Mouse (Mus musculus): Measurements from ENCODE around the gene Tmem245.
A peak's percentile ranks its signal among the peaks of the same experiment; 100 is the strongest.

The Tmem245 gene

DNA sequence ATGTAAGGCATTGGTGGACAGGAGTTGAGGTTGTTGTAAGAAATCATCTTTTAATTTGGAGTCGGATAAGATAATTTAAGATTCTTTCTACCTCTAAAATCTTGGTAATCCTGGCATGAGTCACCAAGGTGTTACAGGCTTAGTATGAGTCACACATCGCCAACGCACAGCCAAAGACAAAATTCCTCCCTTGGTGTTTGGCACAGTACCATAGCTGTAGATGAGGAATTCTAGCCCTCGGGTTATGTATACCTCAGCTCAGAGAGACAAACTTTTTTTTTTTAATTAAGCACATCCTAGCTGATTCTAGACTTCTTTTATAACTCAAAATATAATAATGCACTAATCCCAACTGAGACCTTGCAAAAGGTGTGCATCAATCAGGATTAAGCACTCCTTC is 83.2 kb downstream of the Tmem245 start:
- DNase-seq: no peak

DNA sequence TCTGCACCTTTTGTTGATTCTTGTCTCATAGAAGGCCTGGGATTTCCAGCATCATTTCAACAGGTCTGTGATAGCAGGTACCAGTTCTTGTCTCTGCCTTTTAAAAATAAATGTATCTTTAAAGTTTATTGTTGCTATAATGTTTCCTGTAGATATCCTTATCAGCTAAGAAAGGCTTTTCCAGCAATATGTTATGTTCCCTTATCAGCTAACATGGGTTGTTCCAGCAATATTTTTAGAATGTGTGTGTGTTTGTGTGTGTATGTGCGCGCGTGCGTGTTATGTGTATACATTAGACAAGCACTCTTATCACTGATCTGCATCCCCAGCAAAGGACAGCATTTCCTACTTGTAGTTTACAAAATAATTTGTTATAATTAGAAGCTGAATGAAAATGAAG is 85.7 kb downstream of the Tmem245 start:
- DNase-seq: no peak

DNA sequence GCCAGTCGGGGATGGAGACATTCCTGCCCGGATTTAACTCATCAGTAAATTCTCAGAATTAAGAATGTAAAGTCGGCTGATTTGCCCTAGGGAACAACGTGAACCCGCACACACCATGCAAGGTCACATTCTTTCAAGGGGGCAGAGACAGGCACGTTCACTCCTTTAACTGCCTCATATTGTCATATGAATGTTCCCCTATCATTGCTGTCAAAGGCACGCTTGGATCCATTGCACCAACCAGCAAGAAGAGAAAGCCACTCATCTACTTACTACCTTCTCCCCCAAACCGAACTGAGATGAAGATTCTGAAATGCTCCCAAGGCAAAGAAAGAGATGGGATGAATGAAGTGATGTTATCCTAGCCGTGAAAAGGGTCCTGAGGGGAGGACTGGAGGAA is 88.5 kb downstream of the Tmem245 start:
- DNase-seq: no peak

DNA sequence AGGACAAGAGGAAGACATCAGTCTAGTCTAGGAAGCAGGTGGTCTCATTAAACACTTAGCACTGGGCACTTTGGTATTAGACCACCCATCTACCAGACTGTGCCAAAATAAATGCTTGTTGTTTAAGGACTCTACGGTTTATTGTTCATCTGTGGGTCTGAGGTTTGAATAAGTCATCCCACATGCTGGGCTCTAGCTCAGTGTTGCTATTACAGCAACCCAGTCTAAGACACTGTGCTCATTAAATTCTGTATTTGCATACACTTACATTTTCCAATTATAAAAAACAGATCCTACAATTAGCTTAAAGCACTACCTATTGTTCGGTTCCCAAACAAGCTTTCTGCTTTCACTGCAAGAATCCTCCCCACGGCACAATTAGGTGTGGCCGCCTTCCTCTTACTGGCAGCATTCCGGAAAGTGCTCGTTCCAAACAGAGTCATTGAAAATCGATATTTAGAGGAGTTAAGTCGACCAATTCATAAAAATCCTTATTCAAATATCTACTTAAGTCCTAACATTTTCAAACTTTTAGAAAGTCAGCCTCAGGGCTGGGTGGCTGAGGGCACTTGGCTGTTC is 90.8 kb downstream of the Tmem245 start:
- no peak for DNase-seq

DNA sequence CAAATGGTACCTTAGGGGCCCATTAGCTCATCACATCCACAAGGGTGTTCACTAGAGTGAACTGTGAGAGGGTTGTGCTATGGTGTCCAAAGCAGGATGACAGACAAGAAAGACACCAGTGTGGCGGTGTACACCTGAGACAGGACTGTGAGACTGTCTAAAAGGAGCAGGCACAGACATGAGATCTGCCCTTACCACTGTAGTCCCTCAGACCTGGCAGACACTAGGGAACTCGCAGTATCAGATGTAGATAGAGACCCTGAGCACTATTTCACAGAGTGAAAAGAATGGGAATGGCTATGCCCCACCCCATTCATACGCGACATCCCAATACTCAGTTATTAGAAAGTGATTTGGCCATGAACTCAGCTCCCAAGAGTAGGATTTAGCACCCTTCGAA is 91.3 kb downstream of the Tmem245 start:
- DNase-seq: no peak

DNA sequence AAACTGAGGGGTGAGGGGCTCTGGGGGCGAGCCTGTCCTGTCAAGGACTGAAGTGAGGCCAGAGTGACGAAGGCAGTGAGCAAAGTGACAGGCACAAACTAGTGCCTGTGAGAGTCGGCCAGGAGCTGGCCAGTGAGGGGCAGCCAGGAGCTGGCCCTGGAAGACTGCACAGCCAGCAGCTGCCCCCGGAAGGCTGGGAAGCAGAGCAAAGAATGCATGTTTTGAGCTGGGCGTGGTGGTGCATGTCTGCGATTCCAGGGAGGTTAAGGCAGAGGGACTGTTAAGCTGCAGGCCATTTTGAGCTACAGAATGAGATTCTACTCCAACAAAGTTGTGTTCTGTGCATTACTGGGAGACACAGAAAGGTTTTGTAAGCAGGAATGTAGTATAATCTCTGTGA is 96.5 kb downstream of the Tmem245 start:
- DNase-seq: no peak

DNA sequence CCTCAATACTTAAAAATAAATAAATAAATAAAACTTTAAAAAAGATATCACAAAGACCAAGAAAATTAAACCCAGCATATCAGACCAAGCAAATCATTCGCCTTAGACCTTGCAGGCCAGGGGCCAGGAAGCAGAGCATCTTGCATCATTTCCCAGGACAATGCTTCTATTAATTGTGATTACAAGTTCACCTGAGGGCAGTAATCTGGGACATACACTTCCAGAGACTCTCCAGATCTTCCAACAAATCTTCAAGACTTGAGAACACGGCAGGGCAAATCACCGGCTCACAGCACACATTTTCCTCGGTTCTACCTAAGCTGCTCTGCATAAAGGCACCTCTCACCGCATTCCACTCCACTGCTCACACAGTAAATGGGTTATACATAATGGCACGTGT is 99.2 kb downstream of the Tmem245 start:
- DNase-seq: no peak

DNA sequence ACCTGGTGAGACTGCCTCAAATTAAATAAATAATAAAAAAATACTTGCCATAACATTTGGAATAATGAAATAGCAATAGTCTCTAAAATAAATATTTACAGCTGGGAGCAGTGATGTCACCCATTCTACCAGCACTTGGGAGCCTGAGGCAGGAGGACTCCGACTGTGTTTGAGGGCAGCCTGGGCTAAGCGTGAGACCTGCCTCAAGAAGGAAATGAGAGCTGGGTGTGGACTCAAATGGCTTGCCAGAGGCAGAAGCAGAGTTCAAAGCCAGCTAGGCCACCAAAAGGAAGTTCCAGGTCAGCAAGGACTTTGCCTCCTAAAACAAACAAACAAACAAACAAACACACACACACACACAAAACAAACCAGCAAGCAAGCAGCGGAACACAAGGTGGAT is 99.8 kb downstream of the Tmem245 start:
- no peak for DNase-seq

DNA sequence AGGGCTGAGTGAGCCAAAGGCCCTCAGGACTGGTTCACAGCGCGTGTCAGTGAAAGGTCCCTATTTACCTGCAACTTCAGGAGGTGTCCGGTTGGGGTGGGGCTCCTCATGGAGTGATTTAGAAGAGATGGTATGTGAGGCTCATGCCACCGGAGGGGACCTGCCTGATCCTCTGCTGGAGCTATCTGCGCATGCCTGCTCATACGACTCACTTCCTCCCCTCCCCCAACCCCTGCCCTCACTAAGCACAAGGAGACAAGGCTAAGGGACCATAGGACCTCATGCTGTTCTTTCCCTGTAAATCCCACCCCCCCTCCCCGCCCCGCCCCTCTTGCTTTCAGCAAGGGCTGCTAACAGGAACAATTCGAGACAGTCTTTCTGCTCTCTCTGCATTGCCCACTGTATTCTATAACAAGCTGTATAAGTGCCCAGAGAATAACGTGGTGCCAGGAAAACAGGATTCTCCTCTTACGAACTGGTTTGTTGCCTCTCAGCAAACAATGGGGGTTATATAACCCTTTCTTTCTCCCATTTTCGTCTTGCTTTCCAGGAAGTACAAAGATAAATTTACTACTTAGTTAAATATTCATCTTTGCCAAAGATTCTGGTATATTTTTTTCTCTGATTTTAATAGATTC is 101.2 kb downstream of the Tmem245 start:
- DNase-seq: no peak

DNA sequence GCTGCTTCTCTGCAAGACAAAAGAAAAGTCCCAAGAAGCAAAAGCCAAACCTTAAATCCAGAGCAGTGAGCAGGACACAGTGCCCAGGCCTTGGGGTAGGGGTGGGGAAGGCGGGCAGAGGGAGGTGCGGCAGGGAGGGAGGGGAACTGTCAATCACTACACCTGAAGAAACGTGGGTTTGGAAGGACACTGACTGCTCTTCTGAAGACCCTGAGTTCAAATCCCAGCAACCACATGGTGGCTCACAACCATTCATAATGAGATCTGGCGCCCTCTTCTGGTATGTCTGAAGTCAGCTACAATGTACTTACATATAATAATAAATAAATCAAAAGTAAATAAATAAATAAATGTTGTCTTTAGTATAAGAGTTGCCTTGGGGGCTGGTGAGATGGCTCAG is 102.3 kb downstream of the Tmem245 start:
- no peak for DNase-seq

DNA sequence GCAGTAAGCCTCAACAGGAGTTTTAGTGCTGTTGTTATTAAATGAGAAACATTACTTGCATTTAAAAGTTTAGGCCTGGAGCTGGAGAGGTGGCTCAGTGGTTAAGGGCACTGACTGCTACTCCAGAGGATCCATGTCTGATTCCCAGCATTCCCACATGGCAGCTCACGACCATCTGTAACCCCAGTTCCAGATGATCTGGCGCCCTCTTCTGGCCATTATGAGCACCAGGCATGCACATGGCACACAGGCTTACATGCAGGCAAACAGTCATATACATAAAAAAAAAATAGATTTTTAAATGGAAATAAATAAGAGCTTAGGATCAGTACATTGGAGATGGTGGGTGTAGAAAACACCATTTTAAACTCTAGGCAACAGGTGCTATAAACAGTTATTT is 103.3 kb downstream of the Tmem245 start:
- no peak for DNase-seq

DNA sequence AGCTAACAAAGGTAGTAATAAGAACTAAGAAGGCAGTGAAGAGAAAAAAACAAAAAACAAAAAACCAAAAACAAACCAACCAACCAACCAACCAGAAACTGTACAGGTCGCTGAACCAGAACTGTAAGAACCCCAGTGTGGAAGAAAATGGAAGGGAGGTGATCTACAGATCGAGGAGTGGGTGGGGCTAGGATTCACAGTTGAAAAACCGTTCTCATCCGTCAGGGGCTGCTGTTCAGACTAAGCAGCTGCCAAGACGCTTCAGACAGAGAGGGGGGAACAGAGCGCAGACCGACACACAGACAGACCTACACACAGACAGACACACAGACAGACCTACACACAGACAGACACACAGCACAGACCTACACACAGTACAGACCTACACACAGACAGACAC is 104.7 kb downstream of the Tmem245 start:
- no peak for DNase-seq

DNA sequence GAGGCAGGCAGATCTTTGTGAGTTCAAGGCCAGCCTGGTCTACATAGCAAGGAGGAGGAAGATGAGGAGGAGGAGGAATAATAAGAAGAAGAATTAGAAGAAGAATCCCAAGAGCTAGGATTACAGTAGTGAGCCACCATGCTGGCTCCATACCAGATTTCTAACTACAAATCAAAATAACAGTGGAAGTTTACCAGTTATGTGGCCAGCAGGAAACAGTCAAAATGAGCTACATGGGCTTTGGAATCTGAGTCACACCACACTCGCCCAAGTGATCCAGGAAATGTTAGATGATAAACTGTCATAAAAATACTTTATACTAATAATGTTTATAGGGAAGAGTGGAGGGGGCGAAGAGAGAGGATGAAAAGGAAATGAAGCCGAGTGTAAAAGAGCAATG is 106.9 kb downstream of the Tmem245 start:
- no peak for DNase-seq

DNA sequence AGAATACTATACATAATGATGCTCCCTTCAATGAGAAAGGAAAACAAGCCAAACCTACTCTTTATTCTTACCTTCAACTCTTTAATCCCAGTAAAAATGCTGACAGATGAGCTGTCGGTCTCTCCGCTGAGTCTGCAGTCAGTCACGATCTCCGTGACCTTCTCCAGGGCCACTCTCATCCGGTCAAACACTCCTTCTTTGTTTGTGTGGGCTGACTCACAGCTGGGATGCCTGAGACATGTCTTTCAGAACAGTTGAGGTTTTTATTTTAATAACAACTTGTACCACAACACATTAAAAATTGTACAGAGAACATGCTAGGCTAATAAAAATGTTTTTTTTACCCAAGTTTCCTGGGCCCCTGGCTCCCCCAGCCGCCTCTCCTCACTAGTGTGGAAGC is 109.6 kb downstream of the Tmem245 start:
- no peak for DNase-seq

DNA sequence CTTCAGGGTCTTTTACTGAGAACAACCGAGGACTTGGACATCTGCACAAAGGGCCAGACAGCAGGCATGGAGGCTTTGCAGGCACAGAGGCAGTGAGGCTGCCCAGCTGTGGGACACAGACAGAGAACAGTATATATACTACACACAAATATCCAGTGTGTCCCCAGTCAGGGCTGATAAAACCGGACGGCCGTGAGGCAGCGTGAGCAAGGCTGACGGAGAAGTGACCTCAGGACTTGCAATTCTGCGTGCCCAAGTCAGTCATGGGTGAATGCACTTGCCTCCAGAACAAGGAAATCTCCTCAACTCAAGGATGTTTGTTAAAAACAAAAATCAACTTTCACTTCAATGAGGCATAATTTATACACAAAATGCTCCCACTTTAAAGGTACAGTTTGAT is 115.2 kb downstream of the Tmem245 start:
- DNase-seq: no peak

DNA sequence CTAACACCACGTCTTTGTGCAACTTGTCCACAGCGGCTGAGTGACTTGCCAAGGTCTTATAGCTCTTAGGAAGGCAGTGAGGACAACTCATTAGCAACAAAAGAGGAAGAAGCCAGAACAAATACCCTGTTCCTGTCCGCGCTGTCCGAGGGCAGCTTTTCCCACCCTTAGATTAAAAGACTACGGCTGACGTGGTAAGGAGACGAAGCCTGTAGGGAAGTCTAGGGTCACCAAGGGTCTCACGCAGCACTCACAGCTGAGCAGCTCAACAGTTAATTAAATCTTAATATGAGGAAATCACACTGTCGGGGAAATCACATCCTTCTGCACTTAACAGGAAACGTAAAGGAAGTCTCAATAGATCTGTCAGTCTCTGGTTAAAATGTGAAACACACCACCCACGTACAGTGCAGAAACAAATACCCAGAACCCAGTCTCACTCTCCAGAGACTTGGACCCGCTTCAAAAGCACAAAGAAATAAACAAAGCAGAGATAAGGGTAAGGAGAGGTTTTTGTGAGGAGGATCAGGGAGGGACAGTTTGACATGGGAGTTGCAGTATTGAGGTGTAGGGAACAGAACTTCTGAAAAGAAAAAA is 116.1 kb downstream of the Tmem245 start:
- peak; percentile 13 to 22 for DNase-seq

DNA sequence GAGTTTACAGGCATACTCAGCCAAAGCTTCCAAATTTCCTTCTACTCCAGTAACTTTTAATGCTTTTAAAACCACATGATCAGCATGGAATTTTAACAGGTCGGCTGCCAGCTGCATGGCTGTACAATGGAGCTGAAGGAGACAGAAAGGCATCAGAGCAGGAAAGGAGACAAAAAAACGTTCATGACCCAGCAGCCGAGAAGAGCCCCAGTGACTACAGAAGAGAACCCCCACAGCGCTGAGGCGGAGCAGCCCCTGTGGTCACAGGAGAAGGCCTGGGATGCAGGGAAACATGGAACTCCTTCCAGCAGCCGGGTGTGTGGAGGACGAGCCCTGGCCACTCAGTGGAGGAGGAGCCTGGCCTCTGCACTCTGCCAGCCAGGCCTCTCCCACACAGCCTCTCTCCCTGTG is 117.7 kb downstream of the Tmem245 start:
- DNase-seq: no peak

DNA sequence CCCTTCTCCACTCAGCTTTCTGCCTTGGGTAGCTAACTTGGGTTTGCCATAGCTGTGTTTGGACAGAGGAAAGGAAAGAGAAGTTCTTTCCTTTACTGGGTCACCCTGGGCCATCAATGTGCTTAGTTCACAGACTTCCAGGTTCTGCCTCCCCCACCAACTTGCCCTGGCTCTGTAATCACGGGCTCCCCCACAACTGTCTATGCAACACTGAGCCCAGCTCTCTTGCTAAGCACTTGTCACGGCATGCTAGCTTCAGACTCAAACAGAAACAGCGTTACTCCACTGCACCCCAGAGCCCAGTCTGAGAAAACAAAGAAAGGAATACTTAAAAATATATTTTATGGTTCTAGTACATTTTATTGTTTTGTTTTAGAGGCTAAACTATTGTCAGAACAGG is 118.3 kb downstream of the Tmem245 start:
- DNase-seq: no peak

DNA sequence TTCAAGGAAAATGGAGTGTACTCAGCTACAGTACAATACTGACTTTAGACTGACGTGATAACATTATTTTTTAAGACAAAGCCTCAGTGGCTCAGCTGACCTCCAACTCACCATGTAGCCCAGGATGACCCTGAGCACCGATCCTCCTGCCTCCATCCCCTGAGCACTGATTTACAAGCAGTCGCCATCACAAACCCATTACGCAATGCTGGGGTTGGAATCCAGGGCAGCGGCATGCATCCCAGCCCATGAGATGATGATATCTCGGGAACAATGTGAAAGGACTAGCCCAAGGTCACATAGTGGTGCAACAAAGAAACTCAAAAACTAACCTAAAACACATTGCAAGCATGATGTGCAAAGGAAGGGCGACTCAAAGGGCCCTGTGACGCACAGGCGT is 123.0 kb downstream of the Tmem245 start:
- DNase-seq: no peak

DNA sequence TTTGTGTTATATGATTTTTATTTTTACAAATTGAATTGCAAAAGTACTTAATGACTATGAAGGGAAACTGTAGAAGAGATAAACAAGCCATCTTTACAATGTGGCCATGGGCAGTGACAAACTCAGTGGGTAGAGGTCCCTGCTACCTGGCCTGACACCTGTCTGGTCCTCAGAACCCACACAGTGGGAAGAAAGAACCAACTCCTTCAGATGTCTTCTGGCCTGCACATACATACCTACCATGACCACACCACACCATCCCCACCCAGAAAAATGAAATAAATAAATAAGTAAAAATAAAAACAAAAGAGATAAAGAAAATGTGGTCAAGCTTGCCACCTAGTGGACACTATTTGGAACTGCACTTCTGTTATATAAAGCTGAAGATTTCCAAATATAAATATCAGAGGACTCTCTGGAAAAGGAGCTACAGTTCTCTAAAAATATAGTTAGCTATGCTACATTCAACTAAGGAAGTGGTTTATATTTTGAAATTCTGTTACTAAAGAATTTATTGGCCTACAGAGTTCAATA is 127.2 kb downstream of the Tmem245 start:
- DNase-seq: peak; percentile 13 to 15
